Mouse (Mus musculus): ENCODE measurements around the gene Prkci. TPM values are rescaled to one million over a fixed set of nuclear protein-coding genes. Genes with fewer than 3 reads are reported as not detected.

Gene Prkci
- polyA plus RNA-seq, 1 experiment from 2014 or later = 22.1 TPM

DNA sequence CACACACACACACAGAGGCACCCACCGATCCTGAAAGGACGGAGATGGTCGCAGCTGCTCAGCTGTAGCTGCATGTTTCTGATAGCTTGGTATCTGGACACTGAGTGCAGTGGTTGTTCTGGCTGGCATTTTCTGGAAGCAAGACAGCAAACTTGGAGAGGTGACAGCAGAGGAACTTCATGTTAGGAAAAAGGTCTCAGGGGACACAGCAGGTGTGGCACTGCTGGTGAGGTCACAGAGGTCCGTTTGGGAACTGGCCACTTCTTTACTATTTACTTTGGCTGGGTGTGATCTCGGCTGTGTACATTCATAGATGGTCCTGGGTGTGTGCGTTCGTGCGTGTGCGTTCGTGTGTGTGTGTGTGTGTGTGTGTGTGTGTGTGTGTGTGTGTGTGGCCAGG, 83.9 kb downstream of the Prkci start:
- Histone ChIP-seq H3K9ac (no peak overlapping the region), H3K27me3 (no peaks in the 10 kb centered on the region), H3K4me2 (no peak overlapping the region), H3K4me3 (no peak overlapping the region), H3K9me3 (replicated peaks) (no peaks in the 10 kb centered on the region), H3K36me3 (ENCODE audit: poor library complexity, severe bottlenecking) (no peaks in the 10 kb centered on the region), H3K4me1 (peaks cover 10% of the 10 kb centered on the region), H3K27ac (no peak overlapping the region)
- 86% methylated on average over 10 of the region's 10 CpGs for WGBS
- ATAC-seq = no peak

DNA sequence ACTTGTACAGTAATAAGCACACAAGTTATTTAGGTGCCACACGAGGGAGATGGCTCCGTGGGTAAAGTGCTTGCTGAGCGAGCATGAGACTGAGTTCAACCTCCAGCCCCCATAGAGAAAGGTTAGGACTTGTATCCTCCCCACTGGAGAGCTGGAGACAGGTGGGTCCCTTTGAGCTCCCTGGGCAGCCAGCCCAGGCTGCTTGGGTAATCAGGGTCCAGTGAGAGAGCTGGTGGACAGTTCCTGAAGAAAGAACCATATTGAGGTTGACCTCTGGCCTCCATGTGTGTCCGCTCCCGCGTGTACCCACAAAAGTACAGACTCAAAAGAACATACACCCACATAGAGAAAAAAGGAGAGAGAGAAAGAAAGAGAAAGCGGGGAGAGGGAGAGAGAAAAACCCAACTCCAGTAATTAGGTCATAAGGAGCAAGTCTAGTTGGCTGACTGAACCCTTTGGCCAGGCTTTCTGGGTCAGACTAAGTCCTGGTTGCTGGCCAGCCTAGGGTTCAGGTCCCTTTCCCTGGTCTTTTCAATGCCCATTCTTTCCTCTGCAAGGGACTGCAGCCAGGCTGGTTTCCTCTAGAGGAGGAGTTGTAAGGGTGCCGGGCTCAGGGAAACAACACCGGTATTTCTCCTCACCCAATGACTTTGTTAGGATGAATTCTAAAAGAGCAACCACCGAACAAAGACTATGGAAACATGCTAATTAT, 85.4 kb downstream of the Prkci start:
- H3K36me3 ChIP-seq (ENCODE audit: poor library complexity, severe bottlenecking) = no peaks in the 10 kb centered on the region
- H3K4me2 ChIP-seq = no peak overlapping the region
- no peaks in the 10 kb centered on the region for H3K27me3 ChIP-seq
- H3K4me3 ChIP-seq = no peak overlapping the region
- H3K27ac ChIP-seq = no peak overlapping the region
- no peak overlapping the region for H3K9ac ChIP-seq
- 81% methylated on average over 10 of the region's 10 CpGs for WGBS
- ATAC-seq = no peak
- peaks cover 10% of the 10 kb centered on the region for H3K4me1 ChIP-seq
- no peaks in the 10 kb centered on the region for H3K9me3 ChIP-seq (replicated peaks)

DNA sequence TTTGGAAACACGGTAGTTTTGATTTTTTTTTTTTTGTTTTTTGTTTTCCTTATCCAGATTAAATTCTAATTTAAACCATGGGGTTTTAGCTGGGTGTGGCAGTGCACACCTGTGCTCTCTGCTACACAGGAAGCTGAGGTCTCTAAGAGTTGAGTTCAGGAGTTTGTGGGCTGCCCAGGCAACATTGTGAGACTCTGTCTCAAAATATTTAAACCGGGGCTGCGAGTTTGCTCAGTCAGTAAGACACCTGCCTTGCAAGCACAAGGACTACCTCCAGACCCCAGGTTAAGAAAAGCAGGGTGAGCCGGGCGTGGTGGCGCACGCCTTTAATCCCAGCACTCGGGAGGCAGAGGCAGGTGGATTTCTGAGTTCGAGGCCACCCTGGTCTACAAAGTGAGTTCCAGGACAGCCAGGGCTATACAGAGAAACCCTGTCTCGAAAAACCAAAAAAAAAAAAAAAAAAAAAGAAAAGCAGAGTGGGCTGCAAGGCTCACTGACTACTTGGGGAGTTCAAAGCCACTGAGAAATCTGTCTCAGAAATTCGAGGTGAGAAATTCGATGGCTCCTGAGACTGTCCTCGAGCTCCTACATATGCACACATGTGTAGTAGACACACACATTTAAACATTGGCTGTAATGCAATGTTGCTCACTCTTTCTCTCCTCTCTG, 87.4 kb downstream of the Prkci start:
- ATAC-seq = no peak
- Histone ChIP-seq H3K4me1 (peaks cover 17% of the 10 kb centered on the region), H3K36me3 (ENCODE audit: poor library complexity, severe bottlenecking) (no peaks in the 10 kb centered on the region), H3K9ac (no peak overlapping the region), H3K4me3 (no peak overlapping the region), H3K27ac (no peak overlapping the region), H3K27me3 (no peaks in the 10 kb centered on the region), H3K4me2 (no peak overlapping the region), H3K9me3 (replicated peaks) (no peaks in the 10 kb centered on the region)
- WGBS = 92% methylated on average over 12 of the region's 13 CpGs

DNA sequence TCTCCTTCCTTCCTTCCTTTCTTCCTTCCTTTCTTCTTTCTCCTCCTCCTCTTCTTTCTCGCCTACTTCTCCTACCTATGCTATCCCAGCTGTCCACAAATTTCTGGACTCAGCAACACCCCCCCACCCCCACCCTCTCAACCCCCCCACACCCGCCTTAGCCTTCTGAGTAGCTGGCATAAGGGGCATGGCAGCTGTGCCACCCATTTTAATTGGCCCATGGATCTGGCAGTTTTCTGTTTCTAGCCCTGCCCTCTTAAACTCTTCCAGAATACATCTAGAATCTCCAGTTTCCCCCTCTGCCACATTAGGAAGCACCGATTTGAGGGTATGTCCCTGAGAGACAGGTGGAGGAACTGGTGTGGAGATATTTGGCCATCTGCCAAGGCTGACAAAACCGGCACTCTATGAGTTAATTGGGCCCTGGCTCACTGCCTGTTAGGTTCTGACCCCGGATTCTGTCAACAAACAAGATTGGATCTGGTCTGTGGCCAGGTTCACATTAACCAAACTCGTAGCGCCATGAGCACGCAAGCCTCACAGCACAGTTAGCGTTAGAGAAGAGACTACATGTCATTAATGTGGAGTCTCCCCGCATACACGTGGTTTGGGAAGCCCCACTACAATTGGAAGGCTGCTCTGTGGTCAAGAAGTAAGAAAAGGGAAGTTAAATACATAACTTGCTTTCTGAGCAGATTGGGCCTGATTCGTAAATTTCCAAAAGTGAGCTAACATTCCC, 88.1 kb downstream of the Prkci start:
- H3K27ac ChIP-seq = no peak overlapping the region; the same call in 1 of the 2 replicates
- 32% methylated on average over 12 of the region's 12 CpGs for WGBS
- H3K36me3 ChIP-seq (ENCODE audit: poor library complexity, severe bottlenecking) = no peaks in the 10 kb centered on the region
- H3K4me3 ChIP-seq = no peak overlapping the region
- H3K4me1 ChIP-seq = peaks cover 17% of the 10 kb centered on the region
- peak overlapping the region; percentile 8; the same call in 1 of the 2 replicates for H3K4me2 ChIP-seq
- peak; percentile 69; the same call in 1 of the 2 replicates for ATAC-seq
- H3K9ac ChIP-seq = no peak overlapping the region
- no peaks in the 10 kb centered on the region for H3K9me3 ChIP-seq (replicated peaks)
- H3K27me3 ChIP-seq = no peaks in the 10 kb centered on the region

DNA sequence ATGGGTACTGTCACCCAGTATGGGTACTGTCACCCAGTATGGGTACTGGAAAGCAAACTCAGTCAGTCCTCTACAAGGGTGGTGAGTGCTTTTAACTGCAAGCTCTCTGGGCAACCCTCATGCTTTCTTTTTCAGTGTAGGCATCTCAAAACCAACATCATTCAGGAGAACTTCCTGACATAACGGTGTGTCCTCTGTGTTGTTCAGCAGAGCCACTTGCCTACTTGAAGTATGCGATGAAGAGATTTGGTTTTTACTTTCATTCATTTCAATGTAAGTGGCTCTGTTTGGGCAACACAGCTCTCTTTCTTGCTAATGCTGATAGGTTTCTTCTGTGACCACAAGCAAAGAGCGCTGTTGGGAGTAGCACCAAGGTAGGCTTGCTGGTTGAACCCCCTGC, 89.5 kb downstream of the Prkci start:
- H3K9me3 ChIP-seq (replicated peaks) = no peaks in the 10 kb centered on the region
- H3K36me3 ChIP-seq (ENCODE audit: poor library complexity, severe bottlenecking) = no peaks in the 10 kb centered on the region
- H3K9ac ChIP-seq = no peak overlapping the region
- H3K4me2 ChIP-seq = no peak overlapping the region
- H3K4me1 ChIP-seq = peaks cover 17% of the 10 kb centered on the region
- H3K27ac ChIP-seq = no peak overlapping the region
- H3K27me3 ChIP-seq = no peaks in the 10 kb centered on the region
- 96% methylated on average over 3 of the region's 3 CpGs for WGBS
- ATAC-seq = no peak
- H3K4me3 ChIP-seq = no peak overlapping the region

DNA sequence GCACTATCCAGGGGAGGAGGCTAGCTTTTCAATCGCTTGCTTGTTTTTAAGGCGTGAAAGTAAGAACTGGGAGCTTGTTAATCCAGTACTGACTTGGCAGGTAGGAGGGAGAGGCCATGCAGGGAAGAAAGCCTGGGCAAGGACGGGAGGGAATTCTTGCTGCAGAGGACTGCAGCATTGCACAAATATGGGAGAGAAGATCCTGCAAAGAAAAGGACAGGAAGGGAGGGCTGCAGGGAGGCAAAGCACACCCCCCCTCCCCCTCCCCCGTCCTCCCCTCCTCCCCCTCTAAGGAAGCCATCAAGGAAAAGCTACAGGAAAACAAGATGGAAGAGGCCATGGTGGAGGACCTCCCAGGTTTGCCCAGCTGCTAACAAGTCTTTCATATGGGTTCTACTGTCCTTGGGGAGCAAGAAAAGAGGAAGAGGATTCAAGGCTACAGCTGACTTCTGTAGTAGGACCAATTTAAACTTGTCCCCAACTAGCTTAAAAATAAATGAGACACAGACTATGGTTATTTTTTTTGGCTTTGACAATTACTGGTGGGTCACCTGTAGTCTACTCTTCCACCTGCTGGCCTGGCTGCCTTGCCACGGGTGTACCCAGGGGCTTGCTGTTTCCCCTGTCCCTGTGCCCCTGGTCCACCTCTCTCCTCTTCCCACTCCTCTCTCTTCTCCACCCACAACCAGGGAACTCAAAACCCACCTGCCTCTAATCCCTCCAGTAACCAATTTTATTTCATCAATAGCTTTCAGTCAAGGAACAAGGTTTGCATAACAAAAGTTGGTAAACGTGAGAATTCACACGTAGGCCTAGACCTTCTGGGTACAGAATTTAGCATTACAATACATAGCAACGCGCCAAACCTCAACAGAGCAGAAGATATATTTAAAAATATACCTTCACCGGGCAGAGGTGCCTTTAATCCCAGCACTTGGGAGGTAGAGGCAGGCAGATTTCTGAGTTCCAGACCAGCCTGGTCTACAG, 93.5 kb downstream of the Prkci start:
- no peak overlapping the region for H3K4me3 ChIP-seq

DNA sequence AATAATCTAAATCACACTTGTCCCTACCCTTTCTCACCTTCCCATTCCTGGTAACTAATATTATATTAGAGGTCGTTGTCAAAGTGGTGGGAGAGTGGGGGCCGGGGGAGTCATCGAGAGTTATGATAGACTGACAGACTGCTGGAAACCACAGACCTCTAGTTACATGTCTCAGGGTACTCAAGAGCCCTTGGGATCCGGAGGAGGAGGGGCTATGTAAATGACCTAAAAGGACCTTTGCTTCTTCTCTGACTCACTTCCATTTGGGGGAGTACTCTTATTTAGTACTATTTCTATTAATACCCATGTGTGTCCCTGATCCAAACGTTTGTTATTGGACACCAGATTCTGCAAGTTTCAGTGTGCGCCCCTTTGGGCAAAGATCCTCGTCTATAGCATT, 94.4 kb downstream of the Prkci start:
- WGBS = 70% methylated on average over 7 of the region's 7 CpGs
- Histone ChIP-seq H3K4me1 (peaks cover 18% of the 10 kb centered on the region), H3K9ac (no peak overlapping the region), H3K4me2 (no peak overlapping the region), H3K27me3 (no peaks in the 10 kb centered on the region), H3K27ac (no peak overlapping the region), H3K36me3 (ENCODE audit: poor library complexity, severe bottlenecking) (no peaks in the 10 kb centered on the region), H3K9me3 (replicated peaks) (no peaks in the 10 kb centered on the region), H3K4me3 (no peak overlapping the region)
- no peak for ATAC-seq

More for the DNA sequence above, 93.5 kb downstream of the Prkci start:
- no peak overlapping the region for H3K27ac ChIP-seq
- no peak overlapping the region for H3K9ac ChIP-seq
- no peak overlapping the region for H3K4me2 ChIP-seq
- ATAC-seq = no peak
- H3K4me1 ChIP-seq = peaks cover 18% of the 10 kb centered on the region
- WGBS = 24% methylated on average over 10 of the region's 10 CpGs
- no peaks in the 10 kb centered on the region for H3K36me3 ChIP-seq (ENCODE audit: poor library complexity, severe bottlenecking)
- H3K9me3 ChIP-seq (replicated peaks) = no peaks in the 10 kb centered on the region
- no peaks in the 10 kb centered on the region for H3K27me3 ChIP-seq

DNA sequence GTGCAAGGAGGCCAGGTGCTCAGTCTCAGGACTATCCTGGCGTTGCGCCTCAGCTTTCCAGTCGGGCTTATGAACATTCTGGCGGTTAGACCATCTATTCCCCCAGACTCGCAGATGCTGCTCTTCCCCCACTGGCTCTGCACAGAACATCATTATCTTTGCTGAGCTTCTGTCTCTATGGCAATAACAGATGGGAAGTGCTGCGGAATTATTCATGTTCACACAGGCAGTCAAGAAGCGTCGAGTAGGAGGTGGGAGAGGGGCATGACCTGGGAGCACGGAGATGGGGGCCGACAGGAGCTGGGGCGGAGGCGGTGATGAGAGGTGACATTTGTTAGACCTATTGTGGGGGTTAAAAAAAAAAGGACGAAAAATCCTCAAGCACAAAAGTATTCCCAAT, 97.6 kb downstream of the Prkci start:
- no peaks in the 10 kb centered on the region for H3K27me3 ChIP-seq
- peaks cover 9% of the 10 kb centered on the region; the same call in 1 of the 2 replicates for H3K36me3 ChIP-seq (ENCODE audit: poor library complexity, severe bottlenecking)
- peak overlapping the region; percentile 81 for H3K9ac ChIP-seq
- H3K4me1 ChIP-seq = peaks cover 29% of the 10 kb centered on the region
- no peaks in the 10 kb centered on the region for H3K9me3 ChIP-seq (replicated peaks)
- ATAC-seq = peak; percentile 44
- H3K4me2 ChIP-seq = peak overlapping the region; percentile 81
- H3K27ac ChIP-seq = peak overlapping the region; percentile 100
- 2% methylated on average over 13 of the region's 13 CpGs for WGBS
- H3K4me3 ChIP-seq = peak overlapping the region; percentile 99

DNA sequence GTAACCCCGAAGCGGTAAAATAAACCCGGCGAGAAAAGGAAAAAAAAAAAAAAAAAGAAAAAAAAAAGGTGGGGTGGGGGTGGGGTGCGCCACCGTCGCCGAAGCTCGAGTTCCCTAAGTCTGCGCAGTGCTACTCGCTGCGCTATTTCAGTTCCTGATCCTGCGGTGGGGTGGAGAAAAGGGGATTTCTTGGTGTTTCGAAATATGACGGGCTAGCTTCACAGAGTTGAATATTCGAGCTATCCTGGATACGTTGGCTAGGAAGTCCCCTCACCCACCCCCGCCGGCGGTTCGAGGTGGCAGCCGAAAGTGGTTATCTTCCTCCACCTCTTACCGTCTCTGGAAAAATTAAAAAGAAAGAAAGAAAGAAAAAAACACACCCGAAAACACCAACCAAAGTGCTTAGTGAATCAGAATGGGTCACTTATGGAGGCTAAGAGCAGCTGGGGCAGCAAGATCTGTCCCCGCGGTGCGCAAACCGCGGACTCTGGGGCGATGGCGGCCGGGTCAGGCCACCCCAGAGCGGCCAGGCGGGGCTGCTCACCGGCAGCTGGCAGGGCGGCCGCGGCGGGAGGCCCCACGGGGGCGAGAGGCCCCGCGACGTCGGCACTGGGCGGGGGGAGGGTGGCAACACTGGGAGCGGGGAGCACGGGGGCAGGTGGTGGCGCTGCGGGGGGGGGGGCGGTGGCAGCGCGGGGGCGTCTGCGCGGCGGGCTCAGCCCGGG, 98.2 kb downstream of the Prkci start:
- Histone ChIP-seq H3K9me3 (replicated peaks) (no peaks in the 10 kb centered on the region), H3K4me3 (peak overlapping the region; percentile 99), H3K4me1 (peaks cover 34% of the 10 kb centered on the region), H3K36me3 (ENCODE audit: poor library complexity, severe bottlenecking) (peaks cover 9% of the 10 kb centered on the region; the same call in 1 of the 2 replicates), H3K9ac (peak overlapping the region; percentile 81), H3K27ac (peak overlapping the region; percentile 100), H3K4me2 (peak overlapping the region; percentile 81), H3K27me3 (no peaks in the 10 kb centered on the region)
- peak; percentile 36 for ATAC-seq
- under 1% methylated on average over 40 of the region's 58 CpGs for WGBS

DNA sequence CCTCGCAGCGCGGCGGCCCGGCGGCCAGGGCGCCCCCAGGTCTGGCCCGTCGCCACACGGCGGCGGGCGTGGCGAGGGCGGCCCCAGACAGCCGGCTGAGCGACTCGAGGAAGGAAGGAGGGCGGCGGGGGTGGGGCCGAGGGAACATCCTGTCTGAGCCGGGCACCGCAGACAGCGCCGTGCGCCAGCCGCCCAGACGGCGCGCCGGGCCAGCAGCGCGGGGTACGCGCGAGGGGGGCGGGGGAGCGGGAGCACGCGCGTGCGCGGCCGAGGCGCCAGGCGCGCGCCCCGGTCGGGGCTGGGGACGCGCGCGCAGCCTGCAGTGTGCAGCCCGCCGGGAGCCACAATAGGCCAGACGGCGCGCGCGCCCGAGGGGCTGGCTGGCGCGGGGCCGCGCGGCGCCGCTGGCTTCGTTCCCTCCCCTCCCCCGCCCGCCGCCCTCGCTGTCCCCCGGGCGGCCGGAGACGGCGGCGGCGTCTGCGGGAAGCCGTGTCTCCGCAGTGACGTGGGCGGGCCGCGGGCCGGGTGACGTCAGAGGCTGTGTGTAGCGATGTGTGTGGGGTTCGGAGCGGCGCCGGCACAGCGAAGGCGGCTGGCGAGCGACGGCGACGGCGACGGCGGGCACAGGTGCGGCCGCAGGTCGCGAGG, 99.1 kb downstream of the Prkci start, which contains the start of gene Skil:
TSS of gene Skil (plus strand) at position 528 of the 648 bp plus-strand sequence.
- H3K27ac ChIP-seq = peak within 1 kb of the TSS; percentile 100
- H3K9ac ChIP-seq = peak within 1 kb of the TSS; percentile 94
- peak within 1 kb of the TSS; percentile 81 for H3K4me2 ChIP-seq
- ATAC-seq = peak; percentile 94
- no peaks in the 10 kb centered on the region for H3K27me3 ChIP-seq
- under 1% methylated on average over 73 of the region's 109 CpGs for WGBS
- H3K4me1 ChIP-seq = peaks cover 39% of the 10 kb centered on the region
- no peaks in the 10 kb centered on the region for H3K9me3 ChIP-seq (replicated peaks)
- H3K36me3 ChIP-seq (ENCODE audit: poor library complexity, severe bottlenecking) = peaks cover 9% of the 10 kb centered on the region; the same call in 1 of the 2 replicates
- peak within 1 kb of the TSS; percentile 99 for H3K4me3 ChIP-seq
